Mouse (Mus musculus): ENCODE measurements around the gene Iqsec2. TPM values are rescaled to one million over a fixed set of nuclear protein-coding genes. Genes with fewer than 3 reads are reported as not detected.

Gene Iqsec2
- polyA plus RNA-seq, 1 experiment from 2014 or later = 5.6 TPM

GRCm38 (mm10) chrX:152158294-152158693, 14.2 kb downstream of the Iqsec2 start:
- H3K4me3 ChIP-seq = no peak overlapping the region
- no peaks in the 10 kb centered on the region for H3K36me3 ChIP-seq
- no peak overlapping the region for H3K27ac ChIP-seq
- peaks cover 82% of the 10 kb centered on the region for H3K27me3 ChIP-seq
- no peaks in the 10 kb centered on the region for H3K9me3 ChIP-seq
- ATAC-seq (ENCODE audit: low FRiP score) = no peak
- H3K4me1 ChIP-seq (replicated peaks) = no peaks in the 10 kb centered on the region
- no peak overlapping the region for H3K4me2 ChIP-seq
- WGBS = 83% methylated on average over 3 of the region's 3 CpGs
- H3K9ac ChIP-seq = no peak overlapping the region

GRCm38 (mm10) chrX:152161404-152161803, 17.3 kb downstream of the Iqsec2 start:
- WGBS = 87% methylated on average over 4 of the region's 4 CpGs

GRCm38 (mm10) chrX:152164061-152164460, 20.0 kb downstream of the Iqsec2 start:
- Histone ChIP-seq H3K27ac (no peak overlapping the region), H3K36me3 (no peaks in the 10 kb centered on the region), H3K4me2 (no peak overlapping the region), H3K4me1 (replicated peaks) (no peaks in the 10 kb centered on the region), H3K27me3 (peaks cover 86% of the 10 kb centered on the region), H3K4me3 (no peak overlapping the region), H3K9ac (no peak overlapping the region), H3K9me3 (no peaks in the 10 kb centered on the region)
- no peak for ATAC-seq (ENCODE audit: low FRiP score)

More at GRCm38 (mm10) chrX:152161404-152161803, 17.3 kb downstream of the Iqsec2 start:
- no peak for ATAC-seq (ENCODE audit: low FRiP score)
- Histone ChIP-seq H3K4me3 (no peak overlapping the region), H3K27me3 (peaks cover 82% of the 10 kb centered on the region), H3K27ac (no peak overlapping the region), H3K9ac (no peak overlapping the region), H3K4me2 (no peak overlapping the region), H3K36me3 (no peaks in the 10 kb centered on the region), H3K9me3 (no peaks in the 10 kb centered on the region), H3K4me1 (replicated peaks) (no peaks in the 10 kb centered on the region)

GRCm38 (mm10) chrX:152166161-152166560, 22.1 kb downstream of the Iqsec2 start:
- Histone ChIP-seq H3K36me3 (no peaks in the 10 kb centered on the region), H3K4me2 (no peak overlapping the region), H3K4me3 (no peak overlapping the region), H3K27me3 (peaks cover 94% of the 10 kb centered on the region), H3K9ac (no peak overlapping the region), H3K27ac (no peak overlapping the region), H3K4me1 (replicated peaks) (peaks cover 9% of the 10 kb centered on the region), H3K9me3 (no peaks in the 10 kb centered on the region)
- ATAC-seq (ENCODE audit: low FRiP score) = no peak
- 80% methylated on average over 6 of the region's 6 CpGs for WGBS

GRCm38 (mm10) chrX:152168521-152168920, 24.5 kb downstream of the Iqsec2 start:
- WGBS = 92% methylated on average over 1 of the region's 1 CpGs
- Histone ChIP-seq H3K4me3 (no peak overlapping the region), H3K4me2 (no peak overlapping the region), H3K27me3 (peaks cover 96% of the 10 kb centered on the region), H3K9ac (no peak overlapping the region), H3K4me1 (replicated peaks) (peaks cover 18% of the 10 kb centered on the region), H3K27ac (no peak overlapping the region), H3K36me3 (no peaks in the 10 kb centered on the region), H3K9me3 (no peaks in the 10 kb centered on the region)
- ATAC-seq (ENCODE audit: low FRiP score) = no peak

GRCm38 (mm10) chrX:152171041-152172026, 27.3 kb downstream of the Iqsec2 start:
- Histone ChIP-seq H3K27me3 (peaks cover 91% of the 10 kb centered on the region), H3K4me3 (no peak overlapping the region), H3K4me1 (replicated peaks) (peaks cover 18% of the 10 kb centered on the region), H3K4me2 (no peak overlapping the region), H3K9ac (no peak overlapping the region), H3K36me3 (no peaks in the 10 kb centered on the region), H3K27ac (peak overlapping the region; percentile 45; the same call in 1 of the 2 replicates), H3K9me3 (no peaks in the 10 kb centered on the region)
- ATAC-seq (ENCODE audit: low FRiP score) = peak; percentile 72
- 76% methylated on average over 6 of the region's 6 CpGs for WGBS

- H3K4me1 ChIP-seq (replicated peaks) = peaks cover 18% of the 10 kb centered on the region
- H3K9me3 ChIP-seq = no peaks in the 10 kb centered on the region
- H3K4me2 ChIP-seq = no peak overlapping the region
- no peak overlapping the region for H3K9ac ChIP-seq
- H3K27ac ChIP-seq = no peak overlapping the region
- H3K36me3 ChIP-seq = no peaks in the 10 kb centered on the region
- ATAC-seq (ENCODE audit: low FRiP score) = no peak
- WGBS = 44% methylated on average over 3 of the region's 3 CpGs
- peaks cover 91% of the 10 kb centered on the region for H3K27me3 ChIP-seq
- H3K4me3 ChIP-seq = no peak overlapping the region
These were observed 28.4 kb downstream of the Iqsec2 start for GRCm38 (mm10) chrX:152172487-152172935.

- Histone ChIP-seq H3K9me3 (no peaks in the 10 kb centered on the region), H3K4me2 (no peak overlapping the region), H3K27ac (no peak overlapping the region), H3K4me1 (replicated peaks) (peaks cover 18% of the 10 kb centered on the region), H3K4me3 (no peak overlapping the region), H3K27me3 (peaks cover 92% of the 10 kb centered on the region), H3K36me3 (no peaks in the 10 kb centered on the region), H3K9ac (no peak overlapping the region)
- 28% methylated on average over 3 of the region's 3 CpGs for WGBS
- 0 out of 2 replicates have a peak, but pooled peaks have one; percentile 53 for ATAC-seq (ENCODE audit: low FRiP score)
These were observed 31.2 kb downstream of the Iqsec2 start for GRCm38 (mm10) chrX:152175284-152175683.

- no peak for ATAC-seq (ENCODE audit: low FRiP score)
- H3K27ac ChIP-seq = no peak overlapping the region
- H3K9ac ChIP-seq = no peak overlapping the region
- H3K9me3 ChIP-seq = no peaks in the 10 kb centered on the region
- H3K4me2 ChIP-seq = no peak overlapping the region
- H3K4me1 ChIP-seq (replicated peaks) = no peaks in the 10 kb centered on the region
- no peaks in the 10 kb centered on the region for H3K36me3 ChIP-seq
- H3K27me3 ChIP-seq = peaks cover 86% of the 10 kb centered on the region
- H3K4me3 ChIP-seq = no peak overlapping the region
- WGBS = 97% methylated on average over 2 of the region's 2 CpGs
These were observed 33.8 kb downstream of the Iqsec2 start for GRCm38 (mm10) chrX:152177897-152178296.

GRCm38 (mm10) chrX:152178843-152179545, 34.9 kb downstream of the Iqsec2 start:
- Histone ChIP-seq H3K4me3 (0 out of 2 replicates have a peak overlapping the region, but pooled peaks have one; percentile 14), H3K36me3 (no peaks in the 10 kb centered on the region), H3K27me3 (peaks cover 78% of the 10 kb centered on the region), H3K27ac (no peak overlapping the region), H3K4me2 (peak overlapping the region; percentile 20; the same call in 1 of the 2 replicates), H3K4me1 (replicated peaks) (no peaks in the 10 kb centered on the region), H3K9me3 (no peaks in the 10 kb centered on the region), H3K9ac (no peak overlapping the region)
- WGBS = 56% methylated on average over 8 of the region's 8 CpGs
- ATAC-seq (ENCODE audit: low FRiP score) = peak; percentile 59; the same call in 1 of the 2 replicates

GRCm38 (mm10) chrX:152179670-152180656, 35.9 kb downstream of the Iqsec2 start:
- Histone ChIP-seq H3K9ac (no peak overlapping the region), H3K4me1 (replicated peaks) (no peaks in the 10 kb centered on the region), H3K27me3 (peaks cover 73% of the 10 kb centered on the region), H3K4me2 (peak overlapping the region; percentile 20; the same call in 1 of the 2 replicates), H3K27ac (no peak overlapping the region), H3K4me3 (no peak overlapping the region), H3K9me3 (no peaks in the 10 kb centered on the region), H3K36me3 (no peaks in the 10 kb centered on the region)
- WGBS = 61% methylated on average over 7 of the region's 7 CpGs
- no peak for ATAC-seq (ENCODE audit: low FRiP score)

All from hindbrain, embryonic 13.5 days (tissue).